Mouse (Mus musculus): ENCODE data around the gene Ccdc15.

- TF ChIP-seq CTCF (IDR thresholded peaks at IDR 0.05; ENCODE audit: extremely low read depth, insufficient read length, insufficient replicate concordance, low read depth, low read length) (no peak), POLR2A (IDR thresholded peaks at IDR 0.05; ENCODE audit: low read depth, low read length) (no peak)
Measured at GRCm38 (mm10) chr9:37351266-37351665, 3.0 kb upstream of the Ccdc15 start.

All from small intestine, adult 2 months (tissue).